Mouse (Mus musculus) spleen, adult 2 months (tissue): ENCODE results near the gene 1700109H08Rik. TPM values are rescaled to one million over a fixed set of nuclear protein-coding genes. Genes with fewer than 3 reads are reported as not detected.

Source experiments
- DNase-seq, 2 experiments: peaks; one replicate each; pipeline versions ENCODE4 v3.0.0 to v3.0.0-alpha.2; 2012 to 2021; ENCODE audit warnings: low spot score in 2 of 2, low read depth in 1 of 2
- H3K27ac ChIP-seq: fragments of 200-500 bp; 2 replicates; pipeline ENCODE4 v1.5.1; 2012; ENCODE audit warnings: low read length, inconsistent platforms; ENCODE audit not compliant: insufficient read depth
- H3K27me3 ChIP-seq: fragments of 200-500 bp; 2 replicates; pipeline ENCODE4 v1.6.1; 2012; ENCODE audit warnings: mild to moderate bottlenecking, moderate library complexity, low read length, inconsistent platforms; ENCODE audit not compliant: control insufficient read depth, insufficient read depth
- H3K36me3 ChIP-seq: fragments of 200-500 bp; 2 replicates; pipeline ENCODE4 v1.6.1; 2012; ENCODE audit warnings: mild to moderate bottlenecking, low read length, inconsistent platforms; ENCODE audit not compliant: control insufficient read depth, insufficient read depth
- H3K4me1 ChIP-seq: fragments of 200-500 bp; 2 replicates; pipeline ENCODE4 v1.6.1; 2011; ENCODE audit warnings: inconsistent platforms; ENCODE audit not compliant: control insufficient read depth, insufficient read depth, insufficient read length
- H3K4me3 ChIP-seq: fragments of 200-500 bp; 2 replicates; pipeline ENCODE4 v1.5.1; 2011; ENCODE audit warnings: mild to moderate bottlenecking, inconsistent platforms; ENCODE audit not compliant: insufficient read depth, insufficient read length; ENCODE audit errors: extremely low read depth
- CTCF ChIP-seq: fragments of 200-500 bp; IDR thresholded peaks from 2 replicates; pipeline ENCODE4 v1.5.1; 2011; ENCODE audit warnings: mild to moderate bottlenecking, inconsistent platforms; ENCODE audit not compliant: insufficient read depth, insufficient read length, insufficient replicate concordance; ENCODE audit errors: extremely low read depth
- POLR2A ChIP-seq: fragments of 200-500 bp; IDR thresholded peaks from 2 replicates; pipeline ENCODE4 v1.6.1; 2011; ENCODE audit warnings: low read depth, low read length, inconsistent platforms
- WGBS: fragments of 180-500 bp; shearing (Covaris S2); methylation state at CpG from one replicate; pipeline ENCODE4 v1.1.7; 2018; 5-methylcytosine and 5-hydroxymethylcytosine counted together
- polyA plus RNA-seq: library from polyadenylated mRNA; depleted of rRNA; stranded (reverse); fragments of >200 nt; gene quantifications from 2 replicates; pipeline ENCODE4 v1.2.3, GENCODE M21; 2012

Gene 1700109H08Rik
- polyA plus RNA-seq, 1 experiment: 1.5 TPM

DNA sequence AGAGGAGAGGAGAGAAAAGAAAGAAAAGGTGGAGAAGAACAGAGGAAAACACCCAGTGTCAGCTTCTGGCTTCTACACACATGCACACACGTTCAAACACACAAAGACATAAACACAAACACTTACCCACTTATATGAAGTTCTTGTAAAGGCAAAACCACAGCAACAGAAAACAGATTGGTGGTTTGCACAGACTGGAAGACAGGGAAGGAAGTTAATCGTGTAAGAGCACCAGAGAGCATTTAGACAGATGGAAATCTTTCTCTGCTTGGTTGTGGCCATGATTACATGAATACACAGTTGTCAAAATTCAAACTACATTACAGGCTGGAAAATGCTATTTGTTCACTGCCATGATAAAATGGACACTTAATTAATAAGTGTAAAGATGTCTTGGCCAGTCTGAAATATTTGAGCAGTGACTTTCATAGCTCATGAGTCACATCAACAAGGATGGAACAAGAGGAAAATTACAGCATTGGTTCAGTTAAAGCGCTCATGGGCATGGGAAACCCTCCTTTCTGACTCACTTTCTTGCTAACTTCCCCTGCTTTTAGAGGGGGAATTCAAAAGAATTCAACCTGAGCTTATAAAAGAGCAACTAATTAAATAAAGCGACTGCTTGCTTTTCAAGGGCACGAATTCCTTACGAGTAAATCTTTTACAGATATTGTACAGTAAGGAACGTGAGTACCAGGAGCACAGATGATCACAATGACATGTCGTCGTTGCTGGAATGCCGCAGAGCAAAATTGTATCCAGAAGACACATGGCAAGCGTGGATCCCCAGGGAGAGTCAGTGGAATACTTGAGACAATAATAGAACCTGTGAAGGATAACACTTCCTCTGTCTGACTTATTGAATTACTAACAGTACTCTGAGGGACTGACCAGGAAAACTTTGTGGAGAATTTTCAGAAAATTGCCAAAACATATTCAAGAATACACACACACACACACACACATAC, 32.6 kb upstream of the 1700109H08Rik start:
- no peaks in the 10 kb centered on the region for H3K4me1 ChIP-seq
- WGBS: 67% methylated on average over 11 of the region's 11 CpGs
- no peak overlapping the region for H3K4me3 ChIP-seq

DNA sequence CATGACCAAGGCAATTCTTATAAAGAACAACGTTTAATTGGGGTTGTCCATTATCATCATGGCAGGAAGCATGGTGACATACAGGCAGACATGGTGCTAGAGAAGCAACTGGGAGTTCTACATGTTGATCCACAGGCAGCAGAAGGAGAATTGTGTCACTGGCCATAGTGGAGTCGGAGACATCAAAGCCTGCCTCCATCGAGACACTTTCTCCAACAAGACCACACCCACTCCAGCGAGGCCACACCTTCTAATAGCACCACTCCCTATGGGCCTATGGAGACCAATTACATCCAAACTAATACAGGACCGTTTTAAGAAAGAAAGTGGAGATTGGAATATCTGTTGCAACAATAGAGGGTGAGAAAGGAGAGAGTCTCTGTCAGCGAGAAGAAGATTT, 29.5 kb upstream of the 1700109H08Rik start:
- H3K27me3 ChIP-seq: no peaks in the 10 kb centered on the region
- WGBS: 88% methylated on average over 6 of the region's 6 CpGs
- no peaks in the 10 kb centered on the region for H3K36me3 ChIP-seq
- peaks cover 5% of the 10 kb centered on the region for H3K4me1 ChIP-seq
- DNase-seq: no peak
- H3K27ac ChIP-seq: no peak overlapping the region
- H3K4me3 ChIP-seq: no peak overlapping the region
- TF ChIP-seq POLR2A (no peak), CTCF (no peak)

More for the DNA sequence above, 32.6 kb upstream of the 1700109H08Rik start:
- DNase-seq: no peak
- TF ChIP-seq POLR2A (no peak), CTCF (no peak)
- no peaks in the 10 kb centered on the region for H3K36me3 ChIP-seq
- no peaks in the 10 kb centered on the region for H3K27me3 ChIP-seq
- no peak overlapping the region for H3K27ac ChIP-seq

DNA sequence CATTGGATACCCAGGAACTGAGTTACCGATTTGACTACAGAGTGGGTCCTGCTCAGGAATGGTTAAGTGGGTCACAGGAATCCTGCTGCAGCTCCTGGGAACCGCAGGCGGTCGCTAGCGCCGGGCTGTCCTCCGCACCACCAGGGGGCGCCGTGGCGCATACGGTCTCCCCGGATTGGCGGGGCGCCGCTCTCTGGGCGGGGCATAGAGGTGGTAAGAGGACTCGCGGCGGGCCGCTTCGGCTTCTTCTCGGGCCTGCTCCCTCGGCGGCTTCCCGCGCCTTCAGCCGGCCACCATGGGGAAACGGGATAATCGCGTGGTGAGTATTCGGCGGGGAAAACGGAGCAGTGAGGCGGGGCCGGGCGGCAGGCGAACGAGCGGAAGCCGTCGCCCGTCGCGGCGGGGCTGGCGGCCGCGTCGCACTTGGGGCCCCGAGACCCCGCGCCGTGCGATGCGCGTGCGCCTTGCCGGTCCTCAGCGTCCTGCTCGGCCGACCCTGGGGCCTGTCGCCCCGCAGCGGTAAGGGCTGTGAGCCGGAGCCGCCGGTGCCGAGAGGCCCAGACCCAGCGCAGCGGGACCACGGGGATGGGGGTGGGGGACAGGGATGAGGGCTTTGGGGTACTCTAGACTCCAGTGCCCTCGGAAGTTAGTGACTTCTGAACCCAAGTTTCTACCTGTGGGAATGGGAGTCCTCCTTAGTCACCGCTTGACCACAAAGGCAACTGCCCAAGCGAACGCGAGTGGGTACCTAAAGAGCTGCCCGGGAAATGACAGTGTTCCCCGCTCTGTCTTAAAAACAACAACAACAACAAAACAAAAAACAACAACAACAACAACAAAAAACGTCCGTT, 27.5 kb upstream of the 1700109H08Rik start, which contains the start of gene Fam133b:
Fam133b (plus strand) TSS at position 205 of the 851 bp plus-strand sequence.
- under 1% methylated on average over 78 of the region's 80 CpGs for WGBS
- H3K4me1 ChIP-seq: peaks cover 5% of the 10 kb centered on the region

DNA sequence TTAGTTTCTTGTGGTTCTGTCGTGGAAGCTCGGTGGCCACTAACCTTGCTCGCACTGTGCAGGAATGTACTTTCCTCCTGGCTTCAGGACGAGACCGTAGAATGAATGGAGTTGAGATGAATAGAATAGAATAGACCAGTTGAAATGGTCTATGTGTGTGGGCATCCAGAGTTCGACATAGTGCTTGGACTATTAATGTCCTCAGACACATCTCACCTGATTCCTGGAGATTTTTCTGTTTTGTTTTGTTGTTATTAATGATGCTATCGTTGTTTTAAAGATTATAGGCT, 26.9 kb upstream of the 1700109H08Rik start:
- WGBS: 10% methylated on average over 7 of the region's 7 CpGs
- H3K27ac ChIP-seq: no peak overlapping the region
- no peak for TF ChIP-seq CTCF
- peaks cover 5% of the 10 kb centered on the region for H3K4me1 ChIP-seq
- no peaks in the 10 kb centered on the region for H3K27me3 ChIP-seq
- H3K4me3 ChIP-seq: peak overlapping the region; percentile 82
- no peak for DNase-seq
- H3K36me3 ChIP-seq: no peaks in the 10 kb centered on the region

More for the DNA sequence above, 27.5 kb upstream of the 1700109H08Rik start, which contains the start of gene Fam133b:
- Histone ChIP-seq H3K4me3 (peak within 1 kb of the TSS; percentile 82), H3K36me3 (no peaks in the 10 kb centered on the region), H3K27me3 (no peaks in the 10 kb centered on the region), H3K27ac (peak within 1 kb of the TSS; percentile 84)
- peak; percentile 78 to 92 for DNase-seq
- TF ChIP-seq CTCF (peak; percentile 93), POLR2A (peak; percentile 41)

DNA sequence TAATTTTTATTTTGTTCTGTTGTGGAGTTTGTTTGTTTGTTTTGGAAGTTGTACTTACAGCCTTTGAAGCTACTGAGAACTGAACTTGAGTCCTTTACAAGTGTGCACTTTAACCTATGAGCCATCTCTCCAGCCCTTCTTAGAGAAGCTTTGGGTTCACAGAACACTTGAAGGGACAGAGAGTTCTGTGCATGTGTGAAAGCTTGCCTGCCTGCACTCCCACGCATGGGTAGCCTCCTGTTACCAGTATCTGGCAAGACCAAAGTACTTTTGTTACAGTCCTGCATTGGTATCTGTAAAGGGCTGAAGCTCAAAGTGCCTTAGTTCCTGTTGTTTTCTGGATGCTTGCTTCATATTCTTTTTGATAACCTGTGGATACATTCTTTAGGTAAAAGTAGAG, 25.1 kb upstream of the 1700109H08Rik start:
- no peaks in the 10 kb centered on the region for H3K36me3 ChIP-seq
- WGBS: 63% methylated on average over 1 of the region's 1 CpGs
- TF ChIP-seq POLR2A: no peak
- TF ChIP-seq CTCF: no peak
- DNase-seq: no peak
- no peak overlapping the region for H3K4me3 ChIP-seq
- no peak overlapping the region for H3K27ac ChIP-seq
- H3K27me3 ChIP-seq: no peaks in the 10 kb centered on the region
- peaks cover 5% of the 10 kb centered on the region for H3K4me1 ChIP-seq

DNA sequence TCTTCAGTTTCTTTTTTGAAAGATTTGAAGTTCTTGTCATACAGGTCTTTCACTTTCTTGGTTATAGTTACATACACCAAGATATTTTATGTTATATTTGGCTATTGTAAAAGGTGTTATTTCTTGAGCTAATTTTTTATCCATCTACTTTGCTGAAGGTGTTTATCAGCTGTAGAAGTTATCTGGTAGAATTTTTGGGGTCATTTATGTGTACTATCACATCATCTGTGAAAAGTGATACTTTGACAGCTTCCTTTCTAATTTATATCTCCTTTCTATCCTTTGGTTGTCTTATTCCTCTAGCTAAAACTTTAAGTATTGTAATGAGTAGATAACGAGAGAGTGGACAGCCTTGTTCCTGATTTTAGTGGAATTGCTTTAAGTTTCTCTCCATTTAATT, 19.9 kb upstream of the 1700109H08Rik start:
- no peaks in the 10 kb centered on the region for H3K27me3 ChIP-seq
- DNase-seq: no peak
- H3K4me1 ChIP-seq: no peaks in the 10 kb centered on the region
- TF ChIP-seq CTCF (no peak), POLR2A (no peak)
- WGBS: 77% methylated on average over 1 of the region's 1 CpGs
- no peak overlapping the region for H3K27ac ChIP-seq
- H3K36me3 ChIP-seq: peaks cover 5% of the 10 kb centered on the region
- no peak overlapping the region for H3K4me3 ChIP-seq
